Mouse (Mus musculus) forebrain, embryonic 13.5 days (tissue): ENCODE measurements around the gene Vps54. TPM values are rescaled to one million over a fixed set of nuclear protein-coding genes. Genes with fewer than 3 reads are reported as not detected.
A peak's percentile ranks its signal among the peaks of the same experiment; 100 is the strongest.
"Not testable (repeated sequence)": the region's sequence is repeated elsewhere in the genome, so short reads cannot be mapped to it uniquely, and the experiment has no call there.

Experiments used
- ATAC-seq: fragments of 200-750 bp; cut with Nextera tagmentation; 2 replicates; pipeline ENCODE4 v1.8.0; 2017
- H3K27ac ChIP-seq: fragments of 300-500 bp; sonication (generic); 2 replicates; pipeline ENCODE4 v1.5.1; 2015; ENCODE audit warnings: inconsistent platforms, mild to moderate bottlenecking, moderate library complexity
- H3K27me3 ChIP-seq: fragments of 300-500 bp; sonication (generic); 2 replicates; pipeline ENCODE4 v1.6.1; 2015; ENCODE audit warnings: mild to moderate bottlenecking, inconsistent platforms
- H3K36me3 ChIP-seq: fragments of 300-500 bp; sonication (generic); 2 replicates; pipeline ENCODE4 v1.6.1; 2015; ENCODE audit warnings: mild to moderate bottlenecking, inconsistent platforms; ENCODE audit not compliant: poor library complexity, severe bottlenecking
- H3K4me1 ChIP-seq: fragments of 300-500 bp; sonication (generic); 2 replicates; pipeline ENCODE4 v1.6.1; 2015; ENCODE audit warnings: inconsistent platforms
- H3K4me2 ChIP-seq: fragments of 300-500 bp; sonication (generic); 2 replicates; pipeline ENCODE4 v1.6.1; 2015; ENCODE audit warnings: inconsistent platforms, mild to moderate bottlenecking, moderate library complexity
- H3K4me3 ChIP-seq: fragments of 300-500 bp; sonication (generic); 2 replicates; pipeline ENCODE4 v1.5.1; 2015; ENCODE audit warnings: mild to moderate bottlenecking, inconsistent platforms
- H3K9ac ChIP-seq: fragments of 300-500 bp; sonication (generic); 2 replicates; pipeline ENCODE4 v1.6.1; 2015; ENCODE audit warnings: mild to moderate bottlenecking, inconsistent platforms
- H3K9me3 ChIP-seq: fragments of 300-500 bp; sonication (generic); replicated peaks from 2 replicates; pipeline ENCODE4 v1.6.1; 2016; ENCODE audit warnings: inconsistent platforms
- WGBS: fragments of 180-500 bp; shearing (Covaris S2); methylation state at CpG from one replicate; pipeline ENCODE4 v1.1.7; 2015; 5-methylcytosine and 5-hydroxymethylcytosine counted together
- polyA plus RNA-seq: library from polyadenylated mRNA; unstranded; fragments of >200 nt; fragmentation: Nextera tagmentation; extraction: Ambion mirVana; gene quantifications from 2 replicates; pipeline ENCODE4 v1.2.1, GENCODE M21; 2015

The Vps54 gene
- polyA plus RNA-seq: 9.4 and 10.1 TPM in 2 replicates

DNA sequence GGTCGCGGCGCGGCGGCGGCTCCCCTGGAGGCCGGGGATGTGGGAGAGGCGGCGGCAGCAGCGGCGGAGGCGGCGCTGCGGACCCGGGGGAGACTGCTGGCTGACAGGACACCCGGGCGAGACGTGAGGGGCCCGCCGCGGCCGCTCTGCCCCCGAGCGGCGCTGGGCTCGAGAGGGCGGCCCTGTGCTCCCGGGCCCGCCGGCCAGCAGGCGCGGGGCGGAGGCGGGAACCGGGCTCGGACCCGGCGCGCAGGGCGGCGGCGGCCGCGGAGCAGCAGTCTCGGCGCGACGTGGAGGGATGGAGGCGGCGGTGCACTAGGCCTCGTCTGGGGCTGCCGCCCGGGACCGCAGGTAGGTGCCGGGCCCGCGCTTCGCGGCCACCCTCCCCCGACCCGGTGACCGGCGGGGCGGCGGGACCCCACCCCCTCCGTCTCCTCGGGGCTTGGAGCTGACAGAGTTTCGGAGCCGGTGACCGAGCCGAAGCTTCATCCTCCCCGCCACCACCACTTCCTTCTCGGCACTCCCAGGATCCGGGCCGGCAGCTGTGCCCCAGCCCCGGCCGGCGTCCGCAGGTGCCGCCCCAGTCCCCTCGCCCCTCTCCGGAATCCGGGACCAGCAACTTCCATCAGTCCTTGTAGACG is at the start of gene Vps54:
Gene Vps54 (plus strand): TSS at position 261 of the 641 bp plus-strand sequence.
- peak within 1 kb of the TSS; percentile 97 for H3K27ac ChIP-seq
- H3K36me3 ChIP-seq: no peaks in the 10 kb centered on the region
- H3K4me3 ChIP-seq: peak within 1 kb of the TSS; percentile 91
- no peaks in the 10 kb centered on the region for H3K27me3 ChIP-seq
- H3K4me1 ChIP-seq: peaks cover 17% of the 10 kb centered on the region
- ATAC-seq: peak; percentile 87
- WGBS: under 1% methylated on average over 30 of the region's 84 CpGs
- peak within 1 kb of the TSS; percentile 99 for H3K9ac ChIP-seq
- no peaks in the 10 kb centered on the region for H3K9me3 ChIP-seq
- peak within 1 kb of the TSS; percentile 66 for H3K4me2 ChIP-seq

DNA sequence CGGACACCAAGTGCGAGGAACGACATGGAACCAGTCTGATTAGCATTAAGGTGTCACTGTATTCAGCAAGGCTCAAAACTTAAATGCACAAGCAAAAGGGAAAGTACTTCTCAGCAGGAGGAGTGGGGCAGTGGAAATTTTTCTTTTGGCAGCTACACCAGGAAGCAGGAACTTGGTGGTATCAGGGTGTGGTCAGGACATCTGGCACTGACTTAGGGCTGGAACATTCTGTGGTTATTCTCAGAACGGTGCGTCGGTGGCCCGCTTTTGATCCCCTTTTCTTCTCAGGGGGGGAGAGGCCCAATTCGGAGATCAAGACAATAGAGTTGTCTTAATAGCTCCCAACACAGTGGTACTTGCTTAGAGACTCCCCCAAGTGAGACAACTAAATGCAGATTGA is 47.3 kb upstream of the Vps54 start:
- H3K9me3 ChIP-seq, H3K9ac ChIP-seq, H3K36me3 ChIP-seq, H3K4me1 ChIP-seq, ATAC-seq, H3K4me3 ChIP-seq, H3K27me3 ChIP-seq, H3K4me2 ChIP-seq, H3K27ac ChIP-seq: not testable (repeated sequence)
- 93% methylated on average over 8 of the region's 8 CpGs for WGBS

DNA sequence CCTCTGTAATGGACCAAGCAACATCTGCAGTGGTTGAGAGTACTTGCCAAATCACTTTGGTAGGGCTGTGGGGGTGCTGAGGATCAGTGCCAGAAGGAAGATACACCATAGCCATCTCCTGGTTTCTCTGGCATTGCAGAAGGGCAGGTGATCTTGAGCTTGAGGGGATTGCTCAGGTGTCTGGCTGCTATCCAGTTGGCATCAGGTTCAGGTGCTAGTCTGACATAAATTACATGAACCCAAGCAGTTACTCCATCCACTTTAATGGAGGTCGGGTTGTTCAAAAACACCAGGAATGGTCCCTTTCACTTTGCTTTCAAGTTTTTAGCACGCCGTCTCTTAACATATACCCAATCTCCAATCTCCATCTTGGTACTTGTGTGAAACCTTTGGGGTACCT is 44.2 kb upstream of the Vps54 start:
- no peaks in the 10 kb centered on the region for H3K4me1 ChIP-seq
- H3K27me3 ChIP-seq: no peaks in the 10 kb centered on the region
- no peak for ATAC-seq
- no peak overlapping the region for H3K9ac ChIP-seq
- no peak overlapping the region for H3K4me3 ChIP-seq
- H3K27ac ChIP-seq: no peak overlapping the region
- H3K4me2 ChIP-seq: no peak overlapping the region
- 96% methylated on average over 3 of the region's 3 CpGs for WGBS
- H3K36me3 ChIP-seq: no peaks in the 10 kb centered on the region
- no peaks in the 10 kb centered on the region for H3K9me3 ChIP-seq

DNA sequence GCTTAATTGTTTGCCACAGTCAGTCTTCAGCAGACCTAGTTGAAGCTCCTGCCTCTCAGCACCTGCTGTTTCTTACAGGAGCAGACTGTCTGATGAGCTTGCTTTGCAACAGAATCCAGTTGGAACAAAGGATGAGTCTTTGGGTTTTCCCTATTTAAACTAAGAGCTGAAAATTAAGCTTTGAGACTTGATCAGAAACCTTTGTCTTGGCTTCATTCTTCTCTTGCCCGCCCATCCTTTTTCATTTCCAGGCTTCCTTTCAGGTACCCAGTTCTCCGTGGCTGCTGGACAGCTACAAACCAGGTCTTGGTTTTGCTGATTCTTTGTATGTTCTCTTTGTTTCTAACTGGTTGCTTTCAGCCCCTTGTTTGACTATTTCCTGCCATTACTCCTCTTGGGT is 30.0 kb upstream of the Vps54 start:
- WGBS: 55% methylated on average over 2 of the region's 2 CpGs
- no peak for ATAC-seq
- H3K4me1 ChIP-seq: no peaks in the 10 kb centered on the region
- H3K9me3 ChIP-seq: peaks cover 10% of the 10 kb centered on the region; the same call in 1 of the 2 replicates
- no peak overlapping the region for H3K4me3 ChIP-seq
- H3K4me2 ChIP-seq: no peak overlapping the region
- H3K27ac ChIP-seq: no peak overlapping the region
- H3K9ac ChIP-seq: no peak overlapping the region
- no peaks in the 10 kb centered on the region for H3K36me3 ChIP-seq
- H3K27me3 ChIP-seq: no peaks in the 10 kb centered on the region

DNA sequence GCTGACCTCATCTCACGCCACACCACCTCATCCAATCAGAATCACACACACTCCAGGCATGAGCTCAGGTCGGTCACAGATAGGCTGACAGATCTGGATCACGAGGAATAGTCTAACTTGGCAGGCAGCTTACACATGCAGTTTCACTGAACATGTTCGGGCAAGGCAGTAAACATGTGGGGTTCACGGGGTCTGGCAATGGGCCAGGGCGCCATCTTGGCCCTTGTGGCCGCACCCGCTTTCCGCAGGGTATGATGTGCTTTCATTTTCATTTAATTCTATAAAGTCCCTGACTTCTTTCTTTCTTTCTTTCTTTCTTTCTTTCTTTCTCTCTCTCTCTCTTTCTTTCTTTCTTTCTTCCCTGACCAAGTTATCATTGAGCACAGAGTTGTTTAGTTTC is 29.4 kb upstream of the Vps54 start:
- not testable (repeated sequence) for H3K4me3 ChIP-seq, H3K4me2 ChIP-seq, H3K36me3 ChIP-seq, ATAC-seq, H3K27ac ChIP-seq, H3K27me3 ChIP-seq, H3K9ac ChIP-seq, H3K4me1 ChIP-seq
- H3K9me3 ChIP-seq: peaks cover 10% of the 10 kb centered on the region; the same call in 1 of the 2 replicates
- WGBS: 96% methylated on average over 9 of the region's 9 CpGs

DNA sequence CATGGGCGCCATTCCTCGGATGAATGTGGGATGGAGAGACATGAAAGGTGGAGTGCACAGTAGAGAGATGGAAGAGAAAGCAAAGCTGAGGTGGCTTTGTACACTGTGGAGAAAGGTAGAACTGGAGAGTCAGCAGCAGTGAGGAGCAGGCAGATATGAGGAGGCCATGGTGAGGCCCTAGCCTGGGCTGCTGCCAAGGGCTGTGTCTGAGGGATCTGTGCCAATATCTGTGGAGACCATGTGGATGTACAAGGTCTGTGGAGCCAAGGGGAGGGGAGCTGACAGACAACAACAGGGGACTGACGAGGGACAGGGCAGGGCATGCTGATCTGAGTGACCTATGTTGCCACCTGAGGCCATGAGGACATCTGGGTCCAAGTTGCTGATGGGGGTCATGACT is 21.7 kb upstream of the Vps54 start:
- no peaks in the 10 kb centered on the region for H3K9me3 ChIP-seq
- H3K9ac ChIP-seq: no peak overlapping the region
- no peak overlapping the region for H3K4me3 ChIP-seq
- WGBS: 83% methylated on average over 3 of the region's 3 CpGs
- no peaks in the 10 kb centered on the region for H3K27me3 ChIP-seq
- no peaks in the 10 kb centered on the region for H3K36me3 ChIP-seq
- no peak overlapping the region for H3K4me2 ChIP-seq
- H3K27ac ChIP-seq: no peak overlapping the region
- H3K4me1 ChIP-seq: no peaks in the 10 kb centered on the region
- ATAC-seq: no peak

DNA sequence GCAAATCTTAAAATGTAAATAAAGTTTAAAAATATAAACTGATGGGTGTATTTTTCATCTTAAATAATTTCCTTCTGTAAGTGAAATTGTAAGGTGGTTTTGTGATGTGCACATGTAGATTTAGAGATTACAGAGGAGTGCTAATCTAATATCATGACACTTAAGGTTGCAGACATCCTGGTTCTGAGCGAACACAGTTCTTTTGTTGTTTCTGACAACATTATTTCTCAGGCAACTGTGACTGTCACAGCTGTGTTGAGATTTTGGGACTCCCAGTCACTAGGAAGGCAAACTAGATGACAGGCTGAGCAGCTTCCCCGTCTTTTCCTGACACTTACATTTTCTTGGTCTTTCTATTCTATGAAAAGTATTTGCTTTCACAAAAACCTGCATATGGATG is 19.8 kb upstream of the Vps54 start:
- H3K4me3 ChIP-seq: no peak overlapping the region
- H3K4me1 ChIP-seq: no peaks in the 10 kb centered on the region
- no peak for ATAC-seq
- H3K4me2 ChIP-seq: no peak overlapping the region
- H3K27me3 ChIP-seq: no peaks in the 10 kb centered on the region
- H3K9me3 ChIP-seq: no peaks in the 10 kb centered on the region
- H3K36me3 ChIP-seq: no peaks in the 10 kb centered on the region
- 84% methylated on average over 2 of the region's 2 CpGs for WGBS
- no peak overlapping the region for H3K9ac ChIP-seq
- no peak overlapping the region for H3K27ac ChIP-seq

DNA sequence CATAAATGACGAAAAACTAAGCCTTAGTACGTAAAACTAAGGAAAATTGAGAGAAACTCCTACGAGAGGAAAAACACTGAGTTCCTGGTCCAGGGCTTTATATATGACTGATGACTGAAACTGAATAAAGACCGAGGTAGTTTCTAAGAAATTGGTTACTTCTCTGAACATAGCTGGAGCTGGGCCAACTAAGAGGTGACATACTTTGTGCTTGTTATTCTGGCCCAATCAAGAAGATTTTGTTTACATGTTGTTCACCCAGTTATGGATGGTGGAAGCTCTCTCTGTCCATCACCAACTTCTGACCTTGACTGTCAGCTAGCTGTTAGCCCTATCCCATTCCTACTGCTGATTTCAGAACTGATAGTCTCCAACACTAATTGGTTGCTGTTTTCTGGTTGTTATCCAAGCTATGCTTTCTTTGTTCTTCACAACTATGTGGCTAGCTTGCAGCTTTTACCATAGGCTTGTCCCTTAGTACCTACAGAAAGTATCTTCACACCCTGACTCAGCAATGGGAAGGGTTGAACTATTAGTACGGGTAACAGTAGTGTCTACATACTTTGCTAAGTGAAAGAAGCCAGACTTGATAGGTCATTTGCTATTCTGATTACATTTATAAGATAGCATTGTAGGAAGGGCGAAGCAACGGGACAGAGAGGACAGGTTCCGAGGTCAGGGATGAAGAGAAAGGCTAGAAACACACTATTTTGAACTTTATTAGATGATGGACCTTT is 19.1 kb upstream of the Vps54 start:
- H3K4me3 ChIP-seq: no peak overlapping the region
- H3K4me2 ChIP-seq: no peak overlapping the region
- 87% methylated on average over 8 of the region's 8 CpGs for whole genome bisulfite sequencing
- no peaks in the 10 kb centered on the region for H3K9me3 ChIP-seq
- H3K9ac ChIP-seq: no peak overlapping the region
- no peaks in the 10 kb centered on the region for H3K27me3 ChIP-seq
- H3K36me3 ChIP-seq: no peaks in the 10 kb centered on the region
- no peaks in the 10 kb centered on the region for H3K4me1 ChIP-seq
- no peak for ATAC-seq
- H3K27ac ChIP-seq: no peak overlapping the region

DNA sequence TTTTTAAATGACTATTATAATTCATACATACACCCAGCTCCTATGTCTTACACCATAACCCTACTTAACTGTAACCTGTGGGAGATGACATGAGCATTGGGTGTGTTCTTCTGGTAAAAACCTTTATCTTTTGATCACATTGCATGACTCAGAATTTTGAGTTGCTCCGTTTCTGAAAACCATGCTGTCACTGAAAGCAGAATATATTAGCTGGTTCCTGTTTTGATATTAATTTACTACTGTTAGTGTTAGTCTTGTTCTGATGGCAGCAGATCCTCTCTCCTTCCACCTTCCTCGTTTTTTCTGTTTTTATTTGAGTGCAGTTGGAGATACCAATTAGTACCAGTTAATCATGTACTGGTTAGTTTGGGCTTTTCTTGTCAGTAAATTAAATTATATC is 18.3 kb upstream of the Vps54 start:
- Histone ChIP-seq H3K9me3 (no peaks in the 10 kb centered on the region), H3K9ac (no peak overlapping the region), H3K27me3 (no peaks in the 10 kb centered on the region), H3K4me1 (no peaks in the 10 kb centered on the region), H3K27ac (no peak overlapping the region), H3K36me3 (no peaks in the 10 kb centered on the region), H3K4me3 (no peak overlapping the region), H3K4me2 (no peak overlapping the region)
- WGBS: 76% methylated on average over 2 of the region's 2 CpGs
- no peak for ATAC-seq

DNA sequence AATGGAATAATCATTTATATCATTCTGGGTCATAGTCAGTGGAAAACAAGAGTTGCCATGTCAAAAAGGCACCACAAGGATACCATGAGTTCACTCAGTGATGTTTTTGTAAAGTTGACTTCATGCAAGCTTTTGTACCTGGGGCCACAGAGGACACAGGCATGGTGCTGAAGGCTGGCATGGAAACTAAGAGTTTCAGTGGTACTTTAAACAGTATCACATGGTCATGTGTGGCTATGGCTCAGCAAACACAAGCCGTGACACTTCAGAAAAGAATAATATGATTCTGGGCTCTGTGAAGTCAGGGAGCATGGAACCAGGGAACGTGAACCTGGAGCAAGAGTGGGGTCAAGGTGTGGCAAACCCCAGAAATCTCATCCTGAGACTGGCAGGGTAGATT is 17.7 kb upstream of the Vps54 start:
- ATAC-seq: no peak
- 85% methylated on average over 2 of the region's 2 CpGs for WGBS
- no peak overlapping the region for H3K4me2 ChIP-seq

DNA sequence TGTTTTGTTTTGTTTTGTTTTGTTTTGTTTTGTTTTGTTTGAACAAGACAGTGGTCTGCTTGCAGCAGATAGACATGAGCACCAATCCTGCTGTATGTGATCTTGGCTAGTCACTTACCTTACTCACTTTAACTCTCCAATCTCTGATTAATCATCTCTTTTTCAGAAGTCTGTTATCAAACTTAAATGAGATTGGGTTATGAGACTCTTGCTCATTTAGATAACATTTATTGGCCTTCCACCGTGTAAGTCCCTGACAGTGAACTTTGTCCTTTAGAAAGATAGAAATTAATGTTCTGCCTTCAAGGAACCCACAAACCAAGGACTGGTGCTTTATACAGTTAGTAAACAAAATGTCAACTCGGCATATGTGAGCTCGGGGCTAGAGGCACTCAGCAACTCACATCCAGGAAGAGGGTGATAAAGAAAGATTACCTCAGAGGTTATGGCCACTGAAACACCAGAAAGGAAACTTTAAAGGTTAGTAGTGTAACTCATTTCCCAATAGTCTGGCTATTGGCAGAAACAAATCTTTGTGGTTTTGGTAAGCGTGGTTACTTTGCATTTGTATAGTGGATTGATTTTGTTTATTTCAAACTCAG is 16.4 kb upstream of the Vps54 start:
- no peak overlapping the region for H3K9ac ChIP-seq
- H3K4me3 ChIP-seq: no peak overlapping the region
- no peaks in the 10 kb centered on the region for H3K36me3 ChIP-seq
- H3K9me3 ChIP-seq: no peaks in the 10 kb centered on the region
- no peak overlapping the region for H3K27ac ChIP-seq
- H3K4me2 ChIP-seq: no peak overlapping the region
- ATAC-seq: no peak
- H3K27me3 ChIP-seq: no peaks in the 10 kb centered on the region
- H3K4me1 ChIP-seq: no peaks in the 10 kb centered on the region
- WGBS: 88% methylated on average over 4 of the region's 4 CpGs

More for the DNA sequence above, 17.7 kb upstream of the Vps54 start:
- H3K9me3 ChIP-seq: no peaks in the 10 kb centered on the region
- no peaks in the 10 kb centered on the region for H3K27me3 ChIP-seq
- H3K4me1 ChIP-seq: no peaks in the 10 kb centered on the region
- no peak overlapping the region for H3K9ac ChIP-seq
- no peak overlapping the region for H3K4me3 ChIP-seq
- H3K27ac ChIP-seq: no peak overlapping the region
- no peaks in the 10 kb centered on the region for H3K36me3 ChIP-seq

DNA sequence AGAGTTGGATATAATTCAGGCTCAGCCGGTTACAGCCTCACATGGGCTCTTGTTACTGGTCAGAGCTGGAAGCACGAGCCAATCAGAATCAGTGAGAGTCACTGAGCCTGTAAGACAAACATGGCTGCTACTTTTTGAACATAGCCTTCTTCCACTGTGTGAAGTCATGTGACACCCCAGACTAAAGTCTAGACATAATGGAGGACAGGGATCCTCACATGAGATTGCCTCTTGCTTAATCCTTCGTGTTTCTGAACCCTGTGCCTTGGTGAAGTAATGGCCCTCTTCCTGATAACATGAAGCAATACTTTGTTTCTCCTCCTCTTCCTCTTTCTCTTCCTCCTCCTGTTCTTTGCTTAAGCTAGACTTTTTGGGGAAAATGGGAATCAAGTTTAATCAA is 15.5 kb upstream of the Vps54 start:
- ATAC-seq: no peak
- no peaks in the 10 kb centered on the region for H3K36me3 ChIP-seq
- no peaks in the 10 kb centered on the region for H3K27me3 ChIP-seq
- H3K9me3 ChIP-seq: no peaks in the 10 kb centered on the region
- H3K4me1 ChIP-seq: no peaks in the 10 kb centered on the region
- no peak overlapping the region for H3K4me2 ChIP-seq
- no peak overlapping the region for H3K9ac ChIP-seq
- no peak overlapping the region for H3K27ac ChIP-seq
- WGBS: 97% methylated on average over 3 of the region's 3 CpGs
- no peak overlapping the region for H3K4me3 ChIP-seq
